Mouse (Mus musculus) lung, adult 2 months (tissue): ENCODE results near the gene Ap2b1.

Source experiments
- CTCF ChIP-seq: fragments of 200-500 bp; IDR thresholded peaks from 2 replicates; pipeline ENCODE4 v1.5.1; 2011; ENCODE audit warnings: mild to moderate bottlenecking, low read length, control low read depth; ENCODE audit not compliant: insufficient read depth
- POLR2A ChIP-seq: fragments of 200-500 bp; IDR thresholded peaks from 2 replicates; pipeline ENCODE4 v1.6.1; 2011; ENCODE audit warnings: low read depth, mild to moderate bottlenecking, control low read depth, low read length, borderline replicate concordance; ENCODE audit errors: extremely low read depth

- TF ChIP-seq POLR2A: no peak
- no peak for TF ChIP-seq CTCF
Observed at GRCm38 (mm10) chr11:83417708-83418107, 118.9 kb downstream of the Ap2b1 start.
